Mouse (Mus musculus): ENCODE data around the gene Nuak1.

DNA sequence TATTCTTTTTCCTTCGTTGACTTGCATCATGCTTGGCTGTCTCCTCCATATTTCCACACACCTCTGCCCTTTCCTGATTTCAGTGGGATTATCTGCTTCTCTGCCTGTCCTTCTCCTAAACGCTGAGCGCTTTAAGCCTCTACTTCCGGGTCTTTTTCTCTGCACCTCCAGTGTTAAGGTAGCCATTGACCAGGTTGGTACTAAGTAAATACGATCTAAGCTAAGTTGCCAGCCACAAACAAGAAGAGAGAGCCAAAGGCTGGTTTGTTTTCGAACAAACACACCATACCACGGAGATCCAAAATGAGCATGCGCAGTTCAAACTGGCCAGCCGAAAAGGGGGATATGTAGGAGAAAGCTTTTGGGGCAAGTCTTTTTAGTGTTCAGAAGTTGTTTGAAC is 17.1 kb upstream of the Nuak1 start:
- TF ChIP-seq CTCF (IDR thresholded peaks at IDR 0.05; ENCODE audit: low read depth), result no peak
- no peak for TF ChIP-seq EP300 (IDR thresholded peaks at IDR 0.05; ENCODE audit: low read depth)
